Mouse (Mus musculus) urinary bladder, postnatal 10 days (tissue): ENCODE results near the gene Rab3il1.

Experiments used
- DNase-seq: peaks from one replicate; pipeline ENCODE4 v3.0.0; 2022; ENCODE audit warnings: low spot score

Gene Rab3il1

GRCm38 (mm10) chr19:10041388-10042148 is 40.1 kb downstream of the Rab3il1 start, which contains the start of gene Fads3:
Fads3 (plus strand) TSS chr19:10041569.
- peak; percentile 48 for DNase-seq

- DNase-seq = no peak
Observed at GRCm38 (mm10) chr19:10042232-10042631, 40.8 kb downstream of the Rab3il1 start.

- DNase-seq = no peak
Observed at GRCm38 (mm10) chr19:10042816-10043215, 41.3 kb downstream of the Rab3il1 start.

- DNase-seq = no peak
Observed at GRCm38 (mm10) chr19:10043643-10044042, 42.2 kb downstream of the Rab3il1 start.

- DNase-seq = no peak
Observed at GRCm38 (mm10) chr19:10045707-10046106, 44.2 kb downstream of the Rab3il1 start.

GRCm38 (mm10) chr19:10046346-10046745 is 44.9 kb downstream of the Rab3il1 start:
- DNase-seq = no peak

- DNase-seq = no peak
Observed at GRCm38 (mm10) chr19:10046983-10047382, 45.5 kb downstream of the Rab3il1 start.

GRCm38 (mm10) chr19:10049533-10049932 is 48.1 kb downstream of the Rab3il1 start:
- no peak for DNase-seq

GRCm38 (mm10) chr19:10050438-10050837 is 49.0 kb downstream of the Rab3il1 start:
- no peak for DNase-seq

GRCm38 (mm10) chr19:10052698-10053097 is 51.2 kb downstream of the Rab3il1 start:
- DNase-seq = no peak

GRCm38 (mm10) chr19:10053692-10054260 is 52.3 kb downstream of the Rab3il1 start:
- DNase-seq = no peak

- DNase-seq = no peak
Observed at GRCm38 (mm10) chr19:10054361-10055075, 53.0 kb downstream of the Rab3il1 start.

- DNase-seq = no peak
Observed at GRCm38 (mm10) chr19:10055261-10055660, 53.8 kb downstream of the Rab3il1 start.

- no peak for DNase-seq
Observed at GRCm38 (mm10) chr19:10055783-10056660, 54.6 kb downstream of the Rab3il1 start.

GRCm38 (mm10) chr19:10056686-10057085 is 55.2 kb downstream of the Rab3il1 start:
- DNase-seq = no peak

- no peak for DNase-seq
Observed at GRCm38 (mm10) chr19:10057486-10058351, 56.2 kb downstream of the Rab3il1 start.

- no peak for DNase-seq
Observed at GRCm38 (mm10) chr19:10058352-10058825, 56.9 kb downstream of the Rab3il1 start.

- DNase-seq = no peak
Observed at GRCm38 (mm10) chr19:10058876-10059427, 57.5 kb downstream of the Rab3il1 start.

- no peak for DNase-seq
Observed at GRCm38 (mm10) chr19:10059911-10060567, 58.6 kb downstream of the Rab3il1 start.
